Mouse (Mus musculus) testis, postnatal 10 days (tissue): Measurements from ENCODE around the gene Fbxl21.

Experiments used
- DNase-seq: peaks from one replicate; pipeline ENCODE4 v3.0.0; 2021; ENCODE audit warnings: low spot score

Gene Fbxl21

DNA sequence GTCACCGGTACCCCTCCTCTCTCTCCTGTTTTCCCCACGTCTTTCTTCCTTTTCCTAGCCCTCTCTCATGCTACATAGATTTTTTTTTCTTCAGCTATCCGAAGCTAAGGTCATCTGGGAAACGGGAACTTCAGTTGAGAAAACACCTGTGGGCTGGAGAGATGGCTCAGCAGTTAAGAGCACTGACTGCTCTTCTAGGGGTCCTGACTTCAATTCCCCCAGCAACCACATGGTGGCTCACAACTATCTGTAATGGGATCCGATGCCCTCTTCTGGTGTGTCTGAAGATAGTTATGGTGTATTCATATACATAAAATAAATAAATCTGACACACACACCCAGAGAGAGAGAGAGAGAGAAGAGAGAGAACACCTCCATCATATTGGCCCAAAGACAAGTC, 13.3 kb downstream of the Fbxl21 start:
- peak; percentile 29 for DNase-seq

GRCm38 (mm10) chr13:56537026-56537425, 14.8 kb downstream of the Fbxl21 start:
- peak; percentile 9 for DNase-seq

GRCm38 (mm10) chr13:56539846-56540245, 17.6 kb downstream of the Fbxl21 start:
- peak; percentile 73 for DNase-seq

DNA sequence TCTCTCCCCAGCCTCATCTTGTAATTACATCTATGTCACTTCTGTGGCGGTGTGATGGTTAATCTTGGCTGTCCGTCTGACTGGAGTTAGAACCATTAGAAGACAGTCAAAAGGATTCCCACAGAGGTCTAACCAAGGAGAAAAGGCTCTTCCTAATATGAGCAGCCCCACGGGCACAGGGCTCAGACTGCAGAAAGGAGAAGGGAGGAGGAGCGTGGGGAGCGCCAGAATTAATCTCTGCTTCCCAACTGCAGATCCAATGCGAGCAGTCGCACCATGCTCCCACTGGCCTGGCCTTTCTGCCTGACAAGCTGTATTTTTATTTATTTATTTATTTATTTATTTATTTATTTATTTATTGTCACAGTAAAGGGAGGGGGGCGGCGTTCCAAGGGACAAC, 21.5 kb downstream of the Fbxl21 start:
- DNase-seq, result peak; percentile 36

DNA sequence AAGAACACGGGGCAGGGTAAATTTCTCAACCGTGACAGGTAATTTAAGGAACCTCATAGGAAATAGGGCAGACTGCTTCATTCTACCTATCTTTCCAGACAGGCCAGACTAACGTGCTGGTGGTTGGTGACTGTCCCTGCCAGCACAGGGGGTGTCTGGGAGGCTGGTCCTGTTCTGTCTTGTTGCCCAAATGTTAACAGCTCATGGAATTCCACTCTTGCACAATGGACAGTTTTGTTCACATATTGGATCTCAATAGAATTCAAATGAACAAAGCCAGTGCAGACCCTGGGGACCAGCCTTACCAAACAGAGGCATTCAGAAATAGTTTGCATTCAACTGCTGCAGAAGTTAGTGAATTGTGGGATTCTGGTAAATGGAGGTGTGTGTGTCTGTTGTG, 22.7 kb downstream of the Fbxl21 start:
- DNase-seq, result peak; percentile 14

DNA sequence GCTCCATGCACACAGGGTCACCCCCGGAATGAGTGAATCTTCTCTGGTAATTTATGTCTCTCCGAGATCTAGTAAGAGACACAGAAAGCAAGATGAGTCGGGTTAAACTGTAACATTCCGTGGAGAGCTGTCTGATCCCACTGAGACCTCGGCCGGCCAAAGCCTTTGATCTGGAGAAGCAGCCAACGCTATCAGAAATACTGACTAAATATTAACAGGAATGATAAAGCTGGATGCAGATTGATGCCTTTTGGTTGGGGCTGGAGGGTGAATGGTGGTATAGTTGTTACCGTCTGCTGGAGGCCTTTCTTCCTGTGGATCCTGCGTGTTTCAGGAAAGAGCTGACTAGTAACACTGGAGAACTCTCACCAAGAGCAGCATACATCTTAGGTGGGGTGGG, 26.1 kb downstream of the Fbxl21 start, which contains the start of gene Lect2:
Lect2 (minus strand) TSS at position 102 of the 400 bp plus-strand sequence.
- DNase-seq, result peak; percentile 12

- peak; percentile 37 for DNase-seq
Observed at GRCm38 (mm10) chr13:56549364-56549763, 27.1 kb downstream of the Fbxl21 start.

- DNase-seq, result peak; percentile 60
Observed at GRCm38 (mm10) chr13:56550574-56550973, 28.3 kb downstream of the Fbxl21 start.

GRCm38 (mm10) chr13:56551661-56552060, 29.4 kb downstream of the Fbxl21 start:
- no peak for DNase-seq

DNA sequence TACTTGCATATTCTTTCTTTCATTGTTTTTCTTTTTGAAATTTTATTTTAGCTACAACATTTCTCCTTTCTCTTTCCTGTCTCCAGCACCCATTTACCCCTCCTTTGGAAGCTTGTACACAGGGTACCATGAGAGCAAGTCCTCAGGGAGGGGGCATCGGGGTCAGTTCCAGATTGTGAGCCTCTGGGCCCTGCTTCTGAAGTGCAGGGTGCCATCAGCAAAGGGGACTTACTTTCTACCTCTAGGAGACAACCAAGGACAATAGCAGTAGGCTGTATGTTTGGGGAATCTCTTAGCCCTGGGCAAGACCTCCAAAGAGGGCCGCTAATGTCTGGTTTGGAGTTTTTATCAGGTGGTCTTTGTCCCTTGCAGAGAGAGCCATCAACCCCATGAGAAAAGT, 31.7 kb downstream of the Fbxl21 start:
- DNase-seq, result no peak

DNA sequence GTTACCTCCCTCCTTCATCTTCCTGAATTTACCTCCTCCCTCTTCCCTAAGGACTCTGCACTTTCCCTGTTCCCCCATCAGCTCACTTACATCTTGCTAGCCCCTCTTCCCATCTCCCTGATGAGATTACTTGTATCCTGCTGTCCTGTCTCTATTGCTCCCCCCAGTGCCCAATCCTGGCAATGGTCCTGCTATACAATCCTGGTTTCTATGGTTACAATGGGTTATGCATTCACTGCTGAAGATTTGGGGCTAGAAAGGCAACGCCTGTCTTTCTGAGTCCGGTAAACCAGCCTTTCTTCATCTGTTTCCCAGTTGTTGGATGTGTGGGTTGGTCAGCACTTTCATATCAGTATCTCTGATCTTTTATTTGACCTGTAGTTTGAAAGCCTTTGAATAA, 32.1 kb downstream of the Fbxl21 start:
- no peak for DNase-seq

DNA sequence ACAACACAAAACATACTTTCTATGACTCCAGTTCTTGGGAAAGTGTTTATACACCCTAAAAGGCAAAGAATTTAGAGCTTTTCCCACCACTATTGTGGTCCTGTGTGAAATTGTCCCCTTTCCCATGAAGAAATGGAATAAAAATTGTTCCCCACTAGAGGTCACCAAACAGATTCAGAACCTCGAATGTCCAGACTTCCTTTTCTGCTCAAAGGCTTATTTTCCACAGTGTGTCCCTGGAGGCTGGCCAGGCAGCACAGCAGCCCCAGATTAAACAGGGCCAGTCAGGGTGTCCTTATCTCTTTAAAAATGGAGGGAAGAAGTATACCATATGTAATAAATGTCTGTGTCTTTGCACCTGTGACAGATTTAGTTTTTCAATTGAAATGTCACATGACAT, 33.7 kb downstream of the Fbxl21 start:
- DNase-seq, result peak; percentile 69

DNA sequence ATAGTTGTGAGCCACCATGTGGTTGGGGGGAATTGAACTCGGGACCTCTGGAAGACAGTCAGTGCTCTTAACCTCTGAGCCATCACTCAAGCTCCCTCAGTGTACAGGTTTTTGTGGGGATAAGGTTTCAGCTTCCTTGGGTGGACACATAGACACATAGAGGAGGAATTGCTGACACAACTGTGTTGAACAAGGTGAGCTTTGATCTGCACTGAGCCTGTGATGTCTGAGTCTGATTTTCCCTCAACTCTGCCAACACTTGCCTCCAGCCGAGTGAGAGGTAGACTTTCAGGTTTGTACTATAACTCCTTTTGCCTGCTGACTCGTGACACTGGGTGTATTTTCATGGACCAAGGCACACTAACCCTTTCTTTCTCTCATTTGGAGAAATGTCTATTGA, 34.4 kb downstream of the Fbxl21 start:
- no peak for DNase-seq

GRCm38 (mm10) chr13:56558811-56559210, 36.5 kb downstream of the Fbxl21 start:
- DNase-seq, result no peak

GRCm38 (mm10) chr13:56559841-56560370, 37.6 kb downstream of the Fbxl21 start:
- DNase-seq, result no peak

DNA sequence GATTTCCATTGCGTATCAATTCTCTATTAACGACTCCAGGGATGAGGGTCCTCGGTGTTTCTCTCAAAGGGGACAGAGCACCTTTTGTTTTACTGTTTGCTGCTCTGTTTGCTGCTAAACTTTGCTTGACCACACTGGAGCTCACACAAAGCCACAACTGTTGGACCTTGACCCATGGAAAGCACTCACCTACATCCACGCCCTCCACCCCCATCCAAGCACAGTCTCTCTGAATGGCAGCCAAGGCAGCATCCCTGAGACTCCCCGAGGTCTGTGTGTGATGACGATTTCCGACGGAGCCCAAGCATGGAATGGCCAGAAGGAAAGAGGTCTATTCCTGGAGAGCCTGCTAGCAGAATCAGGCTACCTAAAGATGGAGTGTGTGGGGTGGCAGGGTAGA, 38.9 kb downstream of the Fbxl21 start:
- no peak for DNase-seq

- peak; percentile 77 for DNase-seq
Observed at GRCm38 (mm10) chr13:56563075-56563474, 40.8 kb downstream of the Fbxl21 start.

- no peak for DNase-seq
Observed at GRCm38 (mm10) chr13:56566336-56566735, 44.1 kb downstream of the Fbxl21 start.

DNA sequence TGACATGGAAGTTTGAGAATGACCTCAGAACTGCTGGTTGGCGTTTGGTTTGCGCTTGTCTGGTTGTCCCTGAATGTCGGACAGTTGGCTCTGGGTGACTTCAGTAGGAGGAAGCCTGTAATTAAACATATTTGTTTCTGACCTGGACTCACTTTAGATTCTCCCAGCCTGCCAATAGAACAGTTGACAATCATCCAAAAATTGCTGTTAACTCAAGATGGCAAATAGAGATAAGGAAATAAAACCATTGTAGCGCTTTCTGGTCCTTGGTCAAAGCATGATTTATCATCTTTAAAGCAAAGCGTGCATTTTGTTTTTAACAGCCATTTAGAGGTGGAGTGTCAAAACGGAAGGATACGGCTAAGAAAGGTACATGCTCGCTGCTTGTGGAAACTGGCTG, 49.4 kb downstream of the Fbxl21 start:
- no peak for DNase-seq

- no peak for DNase-seq
Observed at GRCm38 (mm10) chr13:56575074-56575473, 52.8 kb downstream of the Fbxl21 start.

DNA sequence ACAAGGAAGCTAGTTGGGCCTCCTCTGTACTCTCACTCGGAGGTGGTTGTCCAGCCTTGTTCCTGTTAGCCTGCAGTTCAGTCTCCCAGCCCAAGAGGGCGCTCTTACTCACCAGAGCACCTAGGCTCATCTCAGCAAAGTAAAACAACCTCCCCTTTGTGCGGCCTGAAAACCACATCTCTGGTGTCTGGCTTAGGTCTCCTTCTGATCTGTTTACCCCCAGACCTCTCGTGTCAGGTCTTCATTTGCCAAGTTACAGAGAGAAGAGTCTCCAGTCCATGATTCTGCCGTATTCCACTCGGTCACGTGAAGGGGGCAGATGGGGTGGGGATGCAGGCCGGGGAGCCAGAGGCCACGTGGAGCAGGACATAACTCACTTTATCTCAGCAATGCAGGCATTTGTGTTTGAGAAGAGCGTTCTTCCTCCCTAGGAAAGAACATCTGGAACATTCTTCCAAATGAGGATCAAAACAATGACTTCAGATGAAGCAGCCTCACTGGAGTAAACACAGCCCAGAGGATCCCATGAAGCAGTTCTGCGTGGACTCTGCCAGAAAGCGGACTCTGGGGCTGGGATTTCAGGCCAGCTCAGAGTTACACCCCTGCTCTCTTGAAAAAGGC, 53.5 kb downstream of the Fbxl21 start:
- DNase-seq, result peak; percentile 88

DNA sequence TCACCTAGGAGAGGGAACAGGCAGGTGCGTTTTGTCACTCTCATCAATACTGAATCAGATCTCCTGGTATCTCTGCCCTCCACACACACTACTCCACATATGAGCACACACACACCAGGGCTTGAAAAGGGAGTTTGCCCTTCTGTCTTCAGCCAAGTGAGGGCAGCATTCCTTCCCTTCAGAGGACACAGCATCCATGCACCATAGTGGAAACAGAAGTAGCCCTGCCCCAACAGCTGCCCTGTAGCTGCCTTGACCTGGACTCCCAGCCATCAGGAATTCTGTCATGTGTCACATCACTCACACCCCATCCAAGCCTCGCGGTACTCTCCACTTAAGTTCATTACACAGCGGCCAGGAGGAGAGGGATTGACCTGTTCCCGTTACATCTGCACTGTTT, 55.8 kb downstream of the Fbxl21 start:
- DNase-seq, result no peak

DNA sequence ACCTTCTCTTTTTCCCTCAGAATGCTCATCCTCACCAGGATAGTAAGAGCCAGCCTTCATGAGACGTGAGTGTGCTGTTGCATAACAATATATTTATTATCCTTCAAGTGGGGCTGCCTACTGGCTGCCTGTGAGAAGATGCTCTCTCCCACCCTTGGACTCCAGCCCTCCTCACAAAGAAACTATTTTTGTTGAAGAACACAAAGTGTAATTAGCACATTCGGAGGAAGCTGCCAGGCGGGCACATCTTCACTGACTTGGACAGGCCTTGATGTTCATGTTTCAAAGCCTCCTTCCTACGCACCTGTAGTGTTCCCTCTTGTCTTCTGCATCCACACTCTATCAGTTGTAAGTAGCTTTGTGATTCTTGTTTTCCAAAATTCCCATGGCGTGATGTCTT, 58.2 kb downstream of the Fbxl21 start:
- no peak for DNase-seq

DNA sequence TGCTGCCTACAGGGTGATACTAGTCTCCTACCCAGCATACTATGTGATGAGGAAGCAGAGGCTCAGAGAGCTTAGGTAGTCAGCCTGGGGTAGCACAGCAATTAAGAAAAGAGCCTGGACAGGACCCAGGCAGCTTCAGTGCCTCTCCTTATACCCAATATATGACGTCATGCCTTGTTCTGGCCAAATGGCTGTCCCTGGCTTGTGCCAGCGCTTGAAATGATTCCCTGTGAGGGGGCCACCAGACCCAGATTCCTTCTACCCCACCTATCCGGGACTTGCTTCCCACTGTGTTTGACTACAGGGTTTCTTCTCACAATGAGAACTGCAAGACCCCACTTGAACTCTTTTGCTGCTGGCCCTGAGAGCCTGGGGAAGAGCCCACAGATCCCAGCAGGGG, 59.2 kb downstream of the Fbxl21 start:
- no peak for DNase-seq
